Mouse (Mus musculus) gastrocnemius, postnatal 25 days (tissue): ENCODE results near the gene Gak. TPM values are rescaled to one million over a fixed set of nuclear protein-coding genes. Genes with fewer than 3 reads are reported as not detected.
"Not testable (repeated sequence)": the region's sequence is repeated elsewhere in the genome, so short reads cannot be mapped to it uniquely, and the experiment has no call there.

Source experiments
- DNase-seq: peaks from one replicate; pipeline ENCODE4 v3.0.0; 2022
- total RNA-seq, 2 experiments: library from RNA; stranded (reverse); gene quantifications; 1 replicate in 1 of 2; 2 replicates in 1 of 2; pipeline ENCODE4 v1.2.3; 2021

Gak gene
- total RNA-seq, 2 experiments from 2014 or later: 9.2 to 11.8 TPM

DNA sequence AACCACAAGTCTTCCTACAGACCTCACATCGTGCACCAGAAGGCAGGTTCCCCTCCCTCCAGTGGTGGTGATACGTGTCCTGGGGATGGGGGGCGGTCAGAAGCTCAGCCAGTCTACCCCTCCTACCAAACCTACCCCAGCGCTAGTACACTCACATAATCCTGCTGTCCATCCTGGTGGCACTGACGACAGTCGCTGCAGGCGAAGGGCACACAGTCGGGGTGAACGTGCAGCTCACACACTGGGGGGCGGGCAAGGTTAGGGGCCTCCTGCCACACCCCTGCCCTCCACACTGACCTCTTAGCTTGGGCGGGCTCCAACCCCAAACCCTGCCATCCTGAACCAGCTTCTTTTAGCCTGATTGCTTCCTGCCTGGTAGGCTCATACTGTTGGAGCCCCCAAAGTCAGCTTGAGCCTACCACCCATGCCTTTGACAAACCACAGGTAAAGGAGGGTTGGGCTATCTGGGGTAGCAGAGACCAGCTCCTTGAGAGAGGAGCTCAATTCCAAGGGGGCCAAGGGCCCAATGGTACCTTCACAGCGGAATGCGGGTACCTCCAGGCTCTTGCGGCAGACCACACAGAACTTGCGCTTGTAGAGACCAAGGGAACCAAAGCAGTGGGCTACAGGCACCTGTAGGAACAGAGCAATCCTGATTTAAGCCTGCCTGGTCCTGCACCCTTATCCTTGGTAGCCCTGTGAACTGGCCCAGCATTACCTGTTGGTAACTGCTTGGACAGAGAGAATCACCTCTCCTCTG, 26.5 kb upstream of the Gak start:
- DNase-seq: no peak

- DNase-seq: no peak
Measured at GRCm38 (mm10) chr5:108655381-108655780, 25.8 kb upstream of the Gak start.

- DNase-seq: no peak
Measured at GRCm38 (mm10) chr5:108654444-108654990, 25.0 kb upstream of the Gak start.

DNA sequence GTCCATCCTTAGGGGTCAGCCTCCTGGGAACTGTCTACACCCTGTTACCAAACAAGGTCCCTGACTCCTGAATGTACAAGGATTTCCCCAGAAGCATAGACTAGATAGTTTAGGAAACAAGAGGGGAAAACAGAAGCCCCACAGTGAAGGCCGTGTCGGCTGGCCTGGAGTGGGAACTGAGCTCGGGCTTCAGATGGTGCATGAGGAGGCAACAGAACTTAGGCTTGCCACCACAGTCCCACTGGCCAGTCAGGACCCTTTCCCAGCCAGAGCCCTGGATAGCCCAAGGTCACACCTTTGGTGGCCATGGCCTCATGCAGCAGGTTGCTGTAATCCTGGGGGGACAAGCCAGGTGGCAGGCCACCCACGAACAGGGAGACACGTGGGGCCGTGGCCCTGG, 23.8 kb upstream of the Gak start:
- DNase-seq: no peak

GRCm38 (mm10) chr5:108651823-108652222, 22.3 kb upstream of the Gak start:
- no peak for DNase-seq

GRCm38 (mm10) chr5:108651136-108651720, 21.7 kb upstream of the Gak start:
- DNase-seq: no peak

DNA sequence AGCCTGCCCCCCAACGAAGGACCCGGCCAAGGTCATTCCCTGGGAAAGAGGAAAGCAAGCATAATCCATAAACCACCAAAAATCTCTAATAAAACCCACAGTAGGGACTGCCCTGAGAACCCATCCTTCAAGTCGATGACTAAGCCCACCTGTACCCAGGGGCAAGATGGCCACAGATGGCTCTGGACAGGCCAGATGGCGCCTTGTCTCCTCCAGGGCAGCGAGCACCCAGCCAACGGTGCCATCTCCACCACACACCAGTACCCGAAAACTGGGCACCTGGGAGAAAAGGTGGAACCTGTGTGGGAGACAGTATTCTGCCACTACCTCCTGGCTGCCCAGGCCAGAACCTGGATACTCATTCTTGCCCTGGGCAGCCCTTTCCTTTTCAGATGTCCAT, 20.8 kb upstream of the Gak start:
- no peak for DNase-seq

DNA sequence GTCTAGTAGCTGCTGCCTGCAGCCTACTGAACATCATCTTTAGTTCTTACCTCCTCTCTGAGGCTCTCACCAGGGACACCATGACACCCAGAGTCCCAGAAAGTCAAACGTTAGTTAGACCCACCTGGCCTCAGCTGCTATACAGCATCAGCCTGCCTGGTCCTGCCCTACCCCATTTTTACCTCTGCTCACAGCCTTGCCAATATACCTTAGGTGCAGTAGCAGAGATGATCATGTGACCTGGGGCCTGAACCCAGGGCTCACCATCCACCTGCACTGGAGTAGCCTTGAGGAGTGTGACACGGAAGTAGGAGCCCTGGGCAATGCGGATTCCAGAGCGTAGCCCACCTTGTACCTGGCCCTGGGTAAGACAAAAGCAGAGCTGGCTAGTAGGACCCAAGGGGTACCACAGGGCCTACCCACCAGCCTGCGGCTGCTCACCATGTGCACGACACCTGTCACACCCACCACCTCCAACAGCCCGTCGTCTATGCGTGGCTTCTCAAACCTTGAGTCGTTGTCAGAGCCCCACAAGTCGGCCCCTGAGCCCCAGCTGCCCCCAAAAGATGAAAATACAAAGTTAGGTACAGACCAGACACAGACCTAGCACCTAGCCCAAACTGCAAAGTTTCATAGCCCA, 19.5 kb upstream of the Gak start:
- no peak for DNase-seq

DNA sequence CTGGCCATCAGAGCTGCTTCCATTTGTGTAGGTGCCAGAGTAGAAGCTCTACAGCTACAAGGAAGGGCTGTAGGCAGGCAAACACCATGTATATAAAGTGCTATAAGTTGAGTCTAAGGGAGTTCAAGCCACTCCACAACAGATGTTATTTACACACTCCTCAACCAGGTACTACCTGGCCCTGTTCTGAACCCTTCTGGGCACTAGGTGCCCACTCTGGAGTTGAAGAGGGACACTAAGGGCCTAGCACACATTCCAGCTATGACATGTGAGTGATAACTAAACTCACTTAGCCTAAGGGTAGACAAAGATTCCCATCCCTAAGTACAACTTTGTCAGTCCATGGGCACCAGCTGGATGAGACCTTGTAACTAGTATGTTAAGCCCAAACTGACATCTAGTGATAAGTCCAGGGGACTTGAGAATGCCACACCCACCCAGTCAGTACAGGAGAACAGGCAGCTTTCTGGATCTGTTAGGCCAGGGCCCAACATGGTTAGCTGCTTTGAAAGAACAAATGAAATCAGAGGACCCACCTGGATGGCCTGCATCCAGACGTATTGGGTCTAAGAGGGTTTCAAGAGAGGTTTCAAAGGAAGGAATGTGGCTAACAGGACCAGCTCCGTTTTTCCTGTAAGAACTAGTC, 18.4 kb upstream of the Gak start:
- DNase-seq: no peak

DNA sequence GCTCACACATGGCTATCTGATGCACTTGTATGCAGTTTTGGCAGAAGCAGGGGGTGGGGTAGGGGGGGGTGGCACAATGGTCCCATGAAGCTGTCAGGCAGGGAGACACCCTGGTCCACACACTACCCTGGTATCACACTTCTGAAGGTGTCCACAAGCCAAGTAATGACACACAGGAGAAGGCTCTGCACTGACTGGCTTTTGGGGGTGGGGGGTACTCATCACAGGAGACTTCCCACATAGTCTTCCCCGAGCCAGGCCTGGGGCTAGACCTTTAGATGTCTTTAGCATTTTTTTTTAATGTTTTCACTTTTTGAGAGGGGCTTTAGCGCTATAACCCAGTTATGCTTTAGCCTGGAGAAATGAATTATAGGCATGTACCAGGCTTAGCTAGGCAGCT, 17.8 kb upstream of the Gak start:
- DNase-seq: no peak

GRCm38 (mm10) chr5:108646343-108646660, 16.7 kb upstream of the Gak start:
- DNase-seq: no peak

GRCm38 (mm10) chr5:108645651-108646342, 16.2 kb upstream of the Gak start:
- DNase-seq: peak; percentile 52

GRCm38 (mm10) chr5:108643674-108644073, 14.1 kb upstream of the Gak start:
- no peak for DNase-seq

- no peak for DNase-seq
Measured at GRCm38 (mm10) chr5:108636172-108636571, 6.6 kb upstream of the Gak start.

DNA sequence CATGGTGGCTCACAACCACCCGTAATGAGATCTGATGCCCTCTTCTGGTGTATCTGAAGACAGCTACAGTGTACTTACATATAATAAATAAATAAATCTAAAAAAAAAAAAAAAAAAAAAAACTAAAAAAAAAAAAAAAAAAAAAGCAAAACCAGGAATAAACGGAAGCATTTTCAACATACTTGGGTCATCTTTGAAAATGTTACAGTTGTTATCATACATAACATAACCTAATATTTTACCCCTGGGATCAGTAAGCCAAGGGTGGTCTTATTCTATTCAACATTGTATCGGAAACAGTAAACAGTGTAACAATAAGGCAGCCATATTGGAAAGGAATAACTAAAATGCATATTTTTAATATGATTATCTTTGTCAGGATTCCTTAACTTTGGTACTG, 4.5 kb upstream of the Gak start:
- DNase-seq: not testable (repeated sequence)

DNA sequence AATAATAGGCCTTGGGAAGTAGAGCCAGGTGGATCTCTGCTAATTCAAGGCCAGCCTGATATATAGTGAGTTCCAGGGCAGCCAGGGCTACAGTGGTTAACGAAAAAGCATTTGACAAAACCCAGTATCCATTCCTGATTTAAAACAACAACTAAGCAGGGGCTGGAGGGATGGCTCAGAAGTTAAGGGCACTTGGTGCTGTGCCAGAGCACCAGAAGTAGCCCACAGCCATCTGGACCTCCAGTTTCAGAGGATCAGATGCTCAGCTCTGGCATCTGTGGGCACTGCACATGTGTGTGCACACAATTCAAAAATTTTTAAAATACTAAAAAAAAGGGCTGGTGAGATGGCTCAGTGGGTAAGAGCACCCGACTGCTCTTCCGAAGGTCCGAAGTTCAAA, 4.1 kb upstream of the Gak start:
- no peak for DNase-seq

GRCm38 (mm10) chr5:108628891-108629633, 493 bp downstream of the Gak start:
- no peak for DNase-seq

- DNase-seq: no peak
Measured at GRCm38 (mm10) chr5:108626050-108626660, 3.4 kb downstream of the Gak start.

- no peak for DNase-seq
Measured at GRCm38 (mm10) chr5:108621870-108622269, 7.7 kb downstream of the Gak start.

DNA sequence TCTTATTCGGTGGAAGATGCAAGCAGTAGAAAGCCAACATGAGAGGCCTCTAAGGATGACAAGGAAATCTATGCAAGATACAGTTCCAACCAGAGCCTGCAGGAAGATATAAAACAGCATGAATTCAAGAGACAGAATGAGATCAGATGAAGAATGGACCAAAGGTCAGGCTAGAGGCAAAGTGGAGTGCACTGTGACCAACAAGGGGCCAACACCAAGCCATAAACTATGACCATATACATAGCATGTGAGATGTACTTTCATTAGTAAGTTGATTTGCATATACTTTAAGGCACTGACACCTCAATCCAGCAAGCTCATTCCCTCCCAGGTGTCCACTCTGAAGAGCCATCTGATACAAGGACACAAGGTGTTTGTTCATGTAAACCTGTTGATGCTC, 19.1 kb downstream of the Gak start:
- no peak for DNase-seq

DNA sequence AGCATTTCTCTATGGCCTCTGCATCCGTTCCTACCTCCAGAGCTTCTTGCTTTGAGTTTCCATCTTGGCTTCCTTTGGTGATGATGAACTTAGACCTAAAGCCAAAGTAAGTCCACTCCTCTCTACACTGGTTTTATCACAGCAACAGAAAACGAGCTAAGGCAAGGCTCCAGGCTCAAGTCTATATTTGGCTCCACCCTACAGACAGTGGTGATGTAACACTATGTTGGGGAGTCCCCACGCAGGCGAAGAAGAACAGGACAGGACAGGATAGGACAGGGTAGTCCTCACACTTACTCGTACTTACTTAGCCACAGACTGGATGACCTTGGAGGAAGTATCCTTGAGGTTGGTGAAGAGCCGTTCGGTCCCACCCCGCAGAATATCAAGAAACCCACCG, 27.0 kb downstream of the Gak start:
- no peak for DNase-seq
